Mouse (Mus musculus) urinary bladder, postnatal 10 days (tissue): Measurements from ENCODE around the gene Gm20865.
"Not testable (repeated sequence)": the region's sequence is repeated elsewhere in the genome, so short reads cannot be mapped to it uniquely, and the experiment has no call there.

Experiments used
- DNase-seq: peaks from one replicate; pipeline ENCODE4 v3.0.0; 2022; ENCODE audit warnings: low spot score

The Gm20865 gene

GRCm38 (mm10) chrY:21241275-21241674 lies at the start of gene Gm20865:
TSS of gene Gm20865 (plus strand) at chrY:21241575.
- DNase-seq = not testable (repeated sequence)
